Comparison of ENCODE assay signal across 7 mouse cellular contexts in the genomic region with DNA sequence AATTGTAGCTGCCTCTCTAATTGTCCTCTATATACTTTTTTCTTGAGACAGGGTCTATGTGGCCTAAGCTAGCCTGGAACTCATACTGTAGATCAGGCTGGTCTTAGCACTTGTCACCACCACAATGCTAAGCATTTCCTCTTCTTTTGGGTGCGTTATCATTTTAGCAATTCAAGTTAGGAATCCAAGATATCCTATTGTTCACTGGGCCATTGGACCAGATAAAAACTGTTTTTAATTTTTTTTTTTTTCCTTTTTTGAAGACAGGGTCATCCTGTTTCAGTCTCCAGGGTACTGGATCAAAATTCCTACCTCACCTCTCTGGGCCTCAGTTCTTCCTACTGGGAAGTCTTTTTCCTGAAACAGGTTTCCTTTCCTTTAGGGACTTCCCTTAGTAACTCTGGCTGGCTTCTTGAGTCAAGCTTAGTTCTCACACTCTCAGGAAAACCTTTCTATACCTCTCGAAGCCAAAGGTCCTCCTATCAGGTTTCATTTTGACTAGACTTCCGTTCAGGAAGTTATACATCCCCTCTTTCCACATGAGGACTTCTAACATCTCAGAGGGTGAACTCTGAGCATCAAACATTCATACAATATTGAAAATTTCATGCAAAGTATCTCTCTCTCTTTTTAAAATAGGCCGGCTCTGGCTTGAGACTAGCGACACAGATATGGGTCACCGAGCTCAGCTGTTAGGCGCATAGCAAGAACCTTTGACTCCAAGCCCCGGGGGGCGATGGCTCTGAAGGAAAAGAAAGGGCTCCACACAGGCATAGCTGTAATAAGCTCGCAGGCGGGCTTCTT. TPM values are rescaled to one million over a fixed set of nuclear protein-coding genes. Genes with fewer than 3 reads are reported as not detected.
DNase-seq lines count a peak whose midpoint lies in the region; ATAC-seq and TF ChIP-seq lines count a peak whose summit lies in the region.

No protein-coding gene starts in this region.

- no peaks in the 10 kb centered on the region; the same call in 1 of the 2 replicates for H3K36me3 ChIP-seq in thymus, adult 2 months (ENCODE audit: control insufficient read depth, insufficient read depth, low read length)
- H3K36me3 ChIP-seq in embryonic facial prominence, embryonic 12.5 days = peaks cover 8% of the 10 kb centered on the region; the same call in 1 of the 2 replicates
- peaks cover 5% of the 10 kb centered on the region; the same call in 1 of the 2 replicates for H3K36me3 ChIP-seq in intestine, embryonic 14.5 days (ENCODE audit: control insufficient read depth, insufficient read depth, low read length)
- peaks cover 5% of the 10 kb centered on the region; the same call in 1 of the 2 replicates for H3K36me3 ChIP-seq in neural tube, embryonic 14.5 days (ENCODE audit: control insufficient read depth, insufficient read depth, low read length)

- H3K4me1 ChIP-seq in thymus, adult 2 months (replicated peaks; ENCODE audit: control insufficient read depth, insufficient read depth, low read length) = 0 out of 2 replicates have a peak, but pooled peaks cover 3% of the 10 kb centered on the region
- peaks cover 4% of the 10 kb centered on the region for H3K4me1 ChIP-seq in embryonic facial prominence, embryonic 12.5 days
- peaks cover 7% of the 10 kb centered on the region for H3K4me1 ChIP-seq in intestine, embryonic 14.5 days (replicated peaks; ENCODE audit: control insufficient read depth, insufficient read depth, low read length)
- H3K4me1 ChIP-seq in neural tube, embryonic 14.5 days (ENCODE audit: control insufficient read depth, insufficient read depth, low read length) = peaks cover 26% of the 10 kb centered on the region; the same call in 1 of the 2 replicates

- peak overlapping the region; percentile 86 for H3K4me3 ChIP-seq in thymus, adult 2 months (ENCODE audit: control insufficient read depth, insufficient read depth, low read length)
- peak overlapping the region; percentile 87 for H3K4me3 ChIP-seq in embryonic facial prominence, embryonic 12.5 days
- peak overlapping the region; percentile 91 for H3K4me3 ChIP-seq in intestine, embryonic 14.5 days (ENCODE audit: low read depth, low read length)
- peak overlapping the region; percentile 61 for H3K4me3 ChIP-seq in neural tube, embryonic 14.5 days (ENCODE audit: low read depth, low read length)

- no peaks in the 10 kb centered on the region for H3K9me3 ChIP-seq in embryonic facial prominence, embryonic 12.5 days
- H3K9me3 ChIP-seq in intestine, embryonic 14.5 days (ENCODE audit: control insufficient read depth, low read length) = no peaks in the 10 kb centered on the region
- no peaks in the 10 kb centered on the region for H3K9me3 ChIP-seq in neural tube, embryonic 14.5 days (ENCODE audit: control insufficient read depth, low read length)

- peak; percentile 6 for DNase-seq in thymus, adult 2 months
- no peak for DNase-seq in thymus, postnatal 10 days (ENCODE audit: low spot score in 2 of 2)
- DNase-seq in intestine, embryonic 14.5 days (ENCODE audit: low spot score) = no peak
- DNase-seq in layer of hippocampus, adult 18-20 months (ENCODE audit: low spot score in 2 of 2) = no peak

- H3K9ac ChIP-seq in embryonic facial prominence, embryonic 12.5 days = peak overlapping the region; percentile 72
- H3K9ac ChIP-seq in intestine, embryonic 14.5 days (ENCODE audit: low read length) = peak overlapping the region; percentile 77
- peak overlapping the region; percentile 67 for H3K9ac ChIP-seq in neural tube, embryonic 14.5 days (replicated peaks; ENCODE audit: low read depth, low read length)

- no peak for TF ChIP-seq CTCF in thymus, adult 2 months (IDR thresholded peaks at IDR 0.05; ENCODE audit: borderline replicate concordance, control insufficient read depth, extremely low read depth, insufficient read depth, low read length, poor library complexity)

- no peaks in the 10 kb centered on the region for H3K27me3 ChIP-seq in thymus, adult 2 months (ENCODE audit: control insufficient read depth, insufficient read depth, low read length)
- H3K27me3 ChIP-seq in embryonic facial prominence, embryonic 12.5 days = no peaks in the 10 kb centered on the region
- no peaks in the 10 kb centered on the region for H3K27me3 ChIP-seq in intestine, embryonic 14.5 days (replicated peaks; ENCODE audit: control insufficient read depth, insufficient read depth, low read length)
- peaks cover 2% of the 10 kb centered on the region; the same call in 1 of the 2 replicates for H3K27me3 ChIP-seq in neural tube, embryonic 14.5 days (ENCODE audit: control insufficient read depth, insufficient read depth, low read length)

- no peak for ATAC-seq in embryonic facial prominence, embryonic 12.5 days (ENCODE audit: insufficient number of reproducible peaks, insufficient read depth, low FRiP score, low TSS enrichment)
- ATAC-seq in intestine, embryonic 14.5 days (replicated peaks; ENCODE audit: low FRiP score, low TSS enrichment, low read depth) = no peak
- no peak for ATAC-seq in neural tube, embryonic 14.5 days (ENCODE audit: low read depth)
- ATAC-seq in megakaryocyte-erythroid progenitor cell, adult 5-6 weeks (replicated peaks; ENCODE audit: low FRiP score, low TSS enrichment, poor library complexity, severe bottlenecking) = no peak

- H3K4me2 ChIP-seq in embryonic facial prominence, embryonic 12.5 days (replicated peaks) = peak overlapping the region; percentile 61
- H3K4me2 ChIP-seq in intestine, embryonic 14.5 days (ENCODE audit: low read length) = peak overlapping the region; percentile 74
- peak overlapping the region; percentile 54 for H3K4me2 ChIP-seq in neural tube, embryonic 14.5 days (ENCODE audit: low read depth, low read length)

- under 1% methylated on average over 11 of the region's 11 CpGs for WGBS in thymus, adult 2 months
- WGBS in embryonic facial prominence, embryonic 12.5 days = 6% methylated on average over 11 of the region's 11 CpGs
- 6% methylated on average over 11 of the region's 11 CpGs for WGBS in intestine, embryonic 14.5 days
- 5% methylated on average over 11 of the region's 11 CpGs for WGBS in neural tube, embryonic 14.5 days

- peak overlapping the region; percentile 92 for H3K27ac ChIP-seq in thymus, adult 2 months (ENCODE audit: control insufficient read depth, insufficient read depth, low read length)
- H3K27ac ChIP-seq in embryonic facial prominence, embryonic 12.5 days = peak overlapping the region; percentile 91
- peak overlapping the region; percentile 85 for H3K27ac ChIP-seq in intestine, embryonic 14.5 days (ENCODE audit: low read depth)
- H3K27ac ChIP-seq in neural tube, embryonic 14.5 days (ENCODE audit: low read depth, low read length) = peak overlapping the region; percentile 92

- no peak for TF ChIP-seq POLR2A in thymus, adult 2 months (IDR thresholded peaks at IDR 0.05; ENCODE audit: control insufficient read depth, extremely low read depth, insufficient read depth, low read length, poor library complexity)

RNA-seq across cellular contexts. Expression of a gene that starts 0.6 kb away (rescaled TPM):
- polyA plus RNA-seq in thymus, adult 2 months (2012; rRNA removed) = 10.2 and 10.3 TPM in 2 replicates
- polyA plus RNA-seq in embryonic facial prominence, embryonic 12.5 days (2016; fragmentation: Nextera tagmentation; extraction: Ambion mirVana) = 95.2 and 96.5 TPM in 2 replicates
- 58.2 and 58.4 TPM in 2 replicates for polyA plus RNA-seq in intestine, embryonic 14.5 days (2014; fragmentation: Nextera tagmentation; extraction: Ambion mirVana)
- polyA plus RNA-seq in neural tube, embryonic 14.5 days (2014; fragmentation: Nextera tagmentation; extraction: Ambion mirVana) = 72.1 and 81.6 TPM in 2 replicates
- total RNA-seq in layer of hippocampus, adult 18-20 months (2021) = 10 to 100 TPM; 48.0 to 49.7 TPM
- 31.2 and 33.7 TPM in 2 replicates for total RNA-seq in megakaryocyte-erythroid progenitor cell, adult 5-6 weeks (2014; fragmentation: Nextera tagmentation)
- 43.3 and 56.4 TPM in 2 replicates for total RNA-seq in megakaryocyte-erythroid progenitor cell, adult 5-6 weeks (2017)

RNA-seq across cellular contexts. Expression of a gene that starts 0.9 kb away (rescaled TPM):
- 17.6 and 20.3 TPM in 2 replicates for polyA plus RNA-seq in thymus, adult 2 months (2012; rRNA removed)
- 58.5 and 64.0 TPM in 2 replicates for polyA plus RNA-seq in embryonic facial prominence, embryonic 12.5 days (2016; fragmentation: Nextera tagmentation; extraction: Ambion mirVana)
- polyA plus RNA-seq in intestine, embryonic 14.5 days (2014; fragmentation: Nextera tagmentation; extraction: Ambion mirVana) = 46.2 and 54.5 TPM in 2 replicates
- polyA plus RNA-seq in neural tube, embryonic 14.5 days (2014; fragmentation: Nextera tagmentation; extraction: Ambion mirVana) = 89.2 and 97.9 TPM in 2 replicates
- total RNA-seq in layer of hippocampus, adult 18-20 months (2021) = 10 to 100 TPM; 52.9 to 60.1 TPM
- total RNA-seq in megakaryocyte-erythroid progenitor cell, adult 5-6 weeks (2014; fragmentation: Nextera tagmentation) = 21.7 and 23.3 TPM in 2 replicates
- total RNA-seq in megakaryocyte-erythroid progenitor cell, adult 5-6 weeks (2017) = 12.6 and 17.0 TPM in 2 replicates

RNA-seq across cellular contexts. Expression of a gene that starts 23.0 kb away (rescaled TPM):
- 28.4 and 36.7 TPM in 2 replicates for polyA plus RNA-seq in thymus, adult 2 months (2012; rRNA removed)
- polyA plus RNA-seq in embryonic facial prominence, embryonic 12.5 days (2016; fragmentation: Nextera tagmentation; extraction: Ambion mirVana) = 61.3 and 66.6 TPM in 2 replicates
- polyA plus RNA-seq in intestine, embryonic 14.5 days (2014; fragmentation: Nextera tagmentation; extraction: Ambion mirVana) = 45.0 and 55.9 TPM in 2 replicates
- polyA plus RNA-seq in neural tube, embryonic 14.5 days (2014; fragmentation: Nextera tagmentation; extraction: Ambion mirVana) = 116 and 126 TPM in 2 replicates
- total RNA-seq in layer of hippocampus, adult 18-20 months (2021) = 10 to 100 TPM; 64.9 to 67.3 TPM
- 106 and 112 TPM in 2 replicates for total RNA-seq in megakaryocyte-erythroid progenitor cell, adult 5-6 weeks (2014; fragmentation: Nextera tagmentation)
- 58.8 and 103 TPM in 2 replicates for total RNA-seq in megakaryocyte-erythroid progenitor cell, adult 5-6 weeks (2017)
